Mouse (Mus musculus) thymus, adult 2 months (tissue): ENCODE data around the gene Sh3pxd2a. TPM values are rescaled to one million over a fixed set of nuclear protein-coding genes. Genes with fewer than 3 reads are reported as not detected.

Experiments used
- DNase-seq: peaks from one replicate; pipeline ENCODE4 v3.0.0; 2021
- H3K27ac ChIP-seq: fragments of 200-500 bp; 2 replicates; pipeline ENCODE4 v1.5.1; 2012; ENCODE audit warnings: low read length, control low read depth; ENCODE audit not compliant: control insufficient read depth, insufficient read depth
- H3K27me3 ChIP-seq: fragments of 200-500 bp; 2 replicates; pipeline ENCODE4 v1.6.1; 2012; ENCODE audit warnings: mild to moderate bottlenecking, low read length, moderate library complexity, mixed read lengths; ENCODE audit not compliant: control insufficient read depth, insufficient read depth
- H3K36me3 ChIP-seq: fragments of 200-500 bp; 2 replicates; pipeline ENCODE4 v1.6.1; 2012; ENCODE audit warnings: mild to moderate bottlenecking, low read length, moderate library complexity; ENCODE audit not compliant: control insufficient read depth, insufficient read depth
- H3K4me1 ChIP-seq: fragments of 200-500 bp; replicated peaks from 2 replicates; pipeline ENCODE4 v1.6.1; 2012; ENCODE audit warnings: low read length; ENCODE audit not compliant: control insufficient read depth, insufficient read depth
- H3K4me3 ChIP-seq: fragments of 200-500 bp; 2 replicates; pipeline ENCODE4 v1.5.1; 2012; ENCODE audit warnings: mild to moderate bottlenecking, low read length, control low read depth, moderate library complexity; ENCODE audit not compliant: control insufficient read depth, insufficient read depth
- CTCF ChIP-seq: fragments of 200-500 bp; IDR thresholded peaks from 2 replicates; pipeline ENCODE4 v1.5.1; 2012; ENCODE audit warnings: mild to moderate bottlenecking, control low read depth, low read length, moderate library complexity, borderline replicate concordance; ENCODE audit not compliant: control insufficient read depth, poor library complexity, insufficient read depth; ENCODE audit errors: extremely low read depth
- POLR2A ChIP-seq: fragments of 200-500 bp; IDR thresholded peaks from 2 replicates; pipeline ENCODE4 v1.6.1; 2012; ENCODE audit warnings: mild to moderate bottlenecking, low read length, control low read depth, moderate library complexity; ENCODE audit not compliant: control insufficient read depth, poor library complexity, insufficient read depth; ENCODE audit errors: extremely low read depth
- WGBS: fragments of 180-500 bp; shearing (Covaris S2); methylation state at CpG from one replicate; pipeline ENCODE4 v1.1.7; 2018; 5-methylcytosine and 5-hydroxymethylcytosine counted together
- polyA plus RNA-seq: library from polyadenylated mRNA; depleted of rRNA; stranded (reverse); fragments of >200 nt; gene quantifications from 2 replicates; pipeline ENCODE4 v1.2.3, GENCODE M21; 2012

Sh3pxd2a gene
- polyA plus RNA-seq, 1 experiment = 19.4 TPM

- 92% methylated on average over 11 of the region's 11 CpGs for WGBS
- Histone ChIP-seq H3K4me3 (no peak overlapping the region), H3K27ac (no peak overlapping the region), H3K36me3 (no peaks in the 10 kb centered on the region), H3K27me3 (no peaks in the 10 kb centered on the region; the same call in 1 of the 2 replicates), H3K4me1 (no peaks in the 10 kb centered on the region)
- no peak for TF ChIP-seq POLR2A
- no peak for TF ChIP-seq CTCF
- no peak for DNase-seq
Measured at GRCm38 (mm10) chr19:47500389-47501011, 36.3 kb upstream of the Sh3pxd2a start.

GRCm38 (mm10) chr19:47499841-47500240, 35.6 kb upstream of the Sh3pxd2a start:
- no peak for DNase-seq
- Histone ChIP-seq H3K4me3 (no peak overlapping the region), H3K27ac (no peak overlapping the region), H3K36me3 (no peaks in the 10 kb centered on the region), H3K27me3 (no peaks in the 10 kb centered on the region), H3K4me1 (no peaks in the 10 kb centered on the region)
- WGBS = 96% methylated on average over 5 of the region's 5 CpGs
- no peak for TF ChIP-seq POLR2A
- TF ChIP-seq CTCF = no peak

- TF ChIP-seq POLR2A (no peak), CTCF (no peak)
- no peaks in the 10 kb centered on the region for H3K4me1 ChIP-seq
- no peaks in the 10 kb centered on the region for H3K27me3 ChIP-seq
- 93% methylated on average over 4 of the region's 4 CpGs for WGBS
- DNase-seq = no peak
- H3K27ac ChIP-seq = no peak overlapping the region
- H3K36me3 ChIP-seq = no peaks in the 10 kb centered on the region
- H3K4me3 ChIP-seq = no peak overlapping the region
Measured at GRCm38 (mm10) chr19:47498942-47499341, 34.7 kb upstream of the Sh3pxd2a start.

- no peak for DNase-seq
- 96% methylated on average over 6 of the region's 6 CpGs for WGBS
Measured at GRCm38 (mm10) chr19:47497736-47498135, 33.5 kb upstream of the Sh3pxd2a start.

GRCm38 (mm10) chr19:47497313-47497712, 33.1 kb upstream of the Sh3pxd2a start:
- DNase-seq = no peak
- no peaks in the 10 kb centered on the region for H3K4me1 ChIP-seq
- TF ChIP-seq POLR2A (no peak), CTCF (no peak)
- H3K27ac ChIP-seq = no peak overlapping the region
- H3K27me3 ChIP-seq = no peaks in the 10 kb centered on the region
- WGBS = 61% methylated on average over 9 of the region's 9 CpGs
- no peaks in the 10 kb centered on the region for H3K36me3 ChIP-seq
- H3K4me3 ChIP-seq = no peak overlapping the region

More at GRCm38 (mm10) chr19:47497736-47498135, 33.5 kb upstream of the Sh3pxd2a start:
- Histone ChIP-seq H3K36me3 (no peaks in the 10 kb centered on the region), H3K27me3 (no peaks in the 10 kb centered on the region), H3K4me3 (no peak overlapping the region), H3K27ac (no peak overlapping the region), H3K4me1 (no peaks in the 10 kb centered on the region)
- TF ChIP-seq CTCF (no peak), POLR2A (no peak)

GRCm38 (mm10) chr19:47493017-47493997, 29.1 kb upstream of the Sh3pxd2a start:
- no peak for DNase-seq
- WGBS = 94% methylated on average over 23 of the region's 23 CpGs
- TF ChIP-seq POLR2A = no peak
- no peak for TF ChIP-seq CTCF
- no peak overlapping the region for H3K4me3 ChIP-seq
- H3K27me3 ChIP-seq = no peaks in the 10 kb centered on the region
- no peak overlapping the region for H3K27ac ChIP-seq
- H3K4me1 ChIP-seq = no peaks in the 10 kb centered on the region
- no peaks in the 10 kb centered on the region for H3K36me3 ChIP-seq
